Mouse (Mus musculus): Measurements from ENCODE around the gene Nup188.

DNA sequence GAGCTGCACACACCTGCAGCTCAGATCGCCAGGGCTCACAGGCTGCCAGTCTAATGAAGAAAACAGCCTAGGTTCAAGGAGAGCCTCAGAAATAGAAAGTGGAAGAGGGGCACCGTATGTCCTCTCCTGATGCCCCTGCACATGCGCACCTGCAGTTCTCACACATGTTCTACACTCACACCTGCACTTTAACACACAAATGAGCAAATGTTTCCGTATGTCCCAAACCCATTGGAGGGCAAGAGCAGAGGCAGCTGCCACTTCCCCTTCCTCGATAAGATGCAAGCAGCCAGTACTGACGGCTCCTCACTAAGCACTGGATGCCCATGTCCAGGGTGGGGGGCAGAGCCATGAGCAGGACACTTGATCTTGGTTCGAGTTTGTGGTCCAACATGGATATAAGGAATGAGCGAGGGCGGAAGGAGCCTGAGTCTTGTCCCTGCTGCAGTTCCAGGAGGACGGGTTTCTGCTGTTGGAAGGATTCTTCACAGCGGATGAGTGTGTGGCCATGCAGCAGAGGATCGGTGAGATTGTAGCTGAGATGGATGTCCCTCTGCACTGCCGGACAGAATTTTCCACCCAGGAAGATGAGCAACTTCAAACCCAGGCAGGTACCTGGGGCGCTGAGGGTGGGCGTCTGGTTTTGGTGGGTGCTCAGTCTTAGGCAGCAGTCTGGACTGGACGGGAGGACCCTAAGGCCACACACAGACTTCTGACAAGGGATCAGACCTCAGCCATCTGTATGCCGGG, 16.8 kb upstream of the Nup188 start:
- no peak for TF ChIP-seq CTCF (conservative IDR thresholded peaks at IDR 0.05; ENCODE audit: low read length)
- no peak for TF ChIP-seq NANOG (IDR thresholded peaks at IDR 0.05; ENCODE audit: borderline replicate concordance, low read length)

All from E14TG2a.4 (cell line).